Mouse (Mus musculus) regulatory T cell (primary cell): ENCODE results near the gene Gpatch8.

Source experiments
- in situ Hi-C: fragments of 300-600 bp; cut with MboI, MseI; formaldehyde crosslinking; loops from one replicate; pipeline ENCODE4 v1.15.1; 2025; ENCODE audit warnings: high pct_unique_total_duplicates

The Gpatch8 gene

DNA sequence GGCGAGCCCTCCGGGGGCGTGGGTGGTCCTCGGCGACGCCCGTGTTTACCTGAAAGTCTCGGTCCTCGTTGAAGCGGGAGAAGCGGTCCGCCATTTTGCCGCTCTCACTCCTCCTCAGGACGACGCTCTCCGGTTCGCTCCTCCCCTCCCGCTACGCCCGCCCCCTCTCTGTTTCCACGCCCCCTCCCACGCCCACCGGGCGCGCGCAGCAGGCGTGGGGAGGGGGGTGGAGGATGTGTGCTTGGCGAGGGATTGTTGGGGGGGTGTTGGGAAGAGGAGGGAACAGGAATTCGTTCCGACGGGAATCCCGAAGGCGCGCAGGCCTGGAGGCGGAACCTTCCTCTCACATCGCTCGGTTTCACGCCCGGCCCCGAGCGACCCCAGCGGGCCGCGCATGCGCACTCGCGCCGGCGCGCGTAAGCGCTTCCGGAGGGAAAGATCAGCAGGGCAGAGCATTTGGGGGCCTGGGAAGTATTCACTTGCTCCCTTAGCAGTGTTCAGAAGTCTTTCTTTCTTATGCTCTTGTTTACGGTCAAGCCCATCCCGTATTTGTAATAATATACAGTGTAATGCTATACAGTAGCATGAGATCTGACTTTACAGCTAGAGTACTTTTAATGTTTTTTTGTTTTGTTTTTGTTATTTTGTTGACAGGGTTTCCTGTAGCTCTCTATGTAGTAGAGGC lies at the start of gene Gpatch8:
Gpatch8 (minus strand) TSS at position 362 of the 685 bp plus-strand sequence.
- in situ Hi-C loops: no loop called here

DNA sequence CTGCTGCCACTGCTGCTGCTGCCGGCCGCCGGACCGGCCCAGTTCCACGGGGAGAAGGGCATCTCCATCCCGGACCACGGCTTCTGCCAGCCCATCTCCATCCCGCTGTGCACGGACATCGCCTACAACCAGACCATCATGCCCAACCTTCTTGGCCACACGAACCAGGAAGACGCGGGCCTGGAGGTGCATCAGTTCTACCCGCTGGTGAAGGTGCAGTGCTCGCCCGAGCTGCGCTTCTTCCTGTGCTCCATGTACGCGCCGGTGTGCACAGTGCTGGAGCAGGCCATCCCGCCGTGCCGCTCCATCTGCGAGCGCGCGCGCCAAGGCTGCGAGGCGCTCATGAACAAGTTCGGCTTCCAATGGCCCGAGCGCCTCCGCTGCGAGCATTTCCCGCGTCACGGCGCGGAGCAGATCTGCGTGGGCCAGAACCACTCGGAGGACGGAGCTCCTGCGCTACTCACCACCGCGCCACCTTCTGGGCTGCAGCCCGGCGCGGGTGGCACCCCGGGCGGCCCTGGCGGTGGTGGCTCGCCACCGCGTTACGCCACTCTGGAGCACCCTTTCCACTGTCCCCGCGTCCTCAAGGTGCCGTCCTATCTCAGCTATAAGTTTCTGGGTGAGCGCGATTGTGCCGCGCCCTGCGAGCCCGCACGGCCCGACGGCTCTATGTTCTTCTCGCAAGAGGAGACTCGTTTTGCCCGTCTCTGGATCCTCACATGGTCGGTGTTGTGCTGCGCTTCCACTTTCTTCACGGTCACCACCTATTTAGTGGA lies 48.8 kb upstream of the Gpatch8 start:
- in situ Hi-C loops: no loop called here

DNA sequence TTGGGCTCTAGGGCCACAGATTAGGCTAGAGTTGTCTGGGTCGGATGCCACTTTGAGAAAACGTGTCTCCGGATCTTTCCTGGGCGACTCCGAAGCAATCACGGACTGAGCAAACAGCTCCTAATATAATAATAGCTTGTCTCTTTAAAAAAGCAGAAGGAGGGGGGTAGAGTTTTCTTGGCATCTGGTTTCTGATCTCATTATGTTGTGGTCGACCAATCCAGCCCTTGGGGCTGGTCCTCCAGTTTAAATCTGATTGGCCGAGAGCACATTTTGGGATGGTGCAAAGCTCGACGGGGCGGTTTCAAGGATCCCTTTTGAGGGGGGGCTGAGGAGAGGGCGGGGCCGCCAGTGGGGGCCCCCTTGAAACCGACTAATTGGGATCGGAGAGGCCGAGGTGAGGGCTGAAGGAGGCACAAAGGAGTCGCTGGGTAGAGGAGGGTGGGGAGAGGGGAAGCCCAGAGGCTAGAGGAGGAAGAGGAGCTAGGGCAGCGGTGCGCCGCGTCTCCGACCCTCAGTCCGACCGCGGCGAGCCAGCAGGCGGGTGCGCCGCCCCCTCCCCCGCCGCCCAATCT lies 47.9 kb upstream of the Gpatch8 start, which contains the start of gene Fzd2:
Fzd2 (plus strand) TSS at position 387 of the 575 bp plus-strand sequence.
- in situ Hi-C loops: no loop called here

DNA sequence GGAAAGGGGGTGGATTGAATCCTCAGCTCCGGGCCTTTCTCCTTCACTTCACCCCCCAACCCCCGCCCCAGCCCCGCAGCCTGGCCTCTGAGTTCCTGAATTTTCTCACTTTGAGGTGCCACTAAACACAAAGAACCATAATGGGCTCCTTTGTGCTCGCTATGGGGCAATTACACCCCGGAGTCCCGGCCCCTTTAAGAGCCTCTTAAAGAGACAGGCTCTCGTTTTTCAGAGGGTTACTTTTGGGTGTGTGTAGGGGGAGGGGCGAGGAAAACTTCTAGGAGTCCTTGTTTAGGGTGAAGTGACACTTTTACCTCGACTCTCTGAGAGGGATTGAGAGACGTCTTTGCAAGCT lies 47.3 kb upstream of the Gpatch8 start:
- in situ Hi-C loops: no loop called here

DNA sequence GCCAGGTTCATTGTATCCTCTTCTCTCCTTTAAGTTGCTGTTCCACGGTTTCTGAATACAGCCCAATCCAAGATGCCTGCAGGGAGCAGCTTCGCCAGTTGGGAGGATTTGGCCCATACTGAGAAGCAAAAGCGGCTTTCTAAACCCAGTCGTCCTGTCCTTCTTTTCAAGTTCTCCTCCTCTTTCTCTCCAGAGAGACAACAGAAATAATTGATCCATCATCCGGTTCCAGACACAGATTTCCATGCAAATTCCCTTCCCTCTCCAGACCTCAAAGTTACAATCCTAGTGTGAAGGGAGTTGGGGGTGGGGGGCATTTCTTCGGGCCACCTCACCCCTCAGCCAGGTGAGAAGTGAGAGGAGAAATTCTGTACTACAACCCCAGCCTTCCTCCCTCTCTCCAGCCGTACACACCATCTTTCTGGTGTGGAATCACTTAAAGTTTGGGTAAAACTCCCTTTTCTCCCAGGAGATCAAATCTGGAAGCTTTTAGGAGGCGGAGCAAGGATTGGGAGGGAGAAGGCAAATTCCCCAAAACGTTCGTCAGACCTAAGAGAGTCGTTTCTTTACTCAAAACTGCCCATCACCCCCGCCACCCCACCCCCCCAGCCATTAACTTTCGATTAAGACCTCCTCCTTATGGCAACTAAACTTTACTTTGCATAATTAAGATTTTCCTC lies 46.8 kb upstream of the Gpatch8 start:
- in situ Hi-C loops: no loop called here

DNA sequence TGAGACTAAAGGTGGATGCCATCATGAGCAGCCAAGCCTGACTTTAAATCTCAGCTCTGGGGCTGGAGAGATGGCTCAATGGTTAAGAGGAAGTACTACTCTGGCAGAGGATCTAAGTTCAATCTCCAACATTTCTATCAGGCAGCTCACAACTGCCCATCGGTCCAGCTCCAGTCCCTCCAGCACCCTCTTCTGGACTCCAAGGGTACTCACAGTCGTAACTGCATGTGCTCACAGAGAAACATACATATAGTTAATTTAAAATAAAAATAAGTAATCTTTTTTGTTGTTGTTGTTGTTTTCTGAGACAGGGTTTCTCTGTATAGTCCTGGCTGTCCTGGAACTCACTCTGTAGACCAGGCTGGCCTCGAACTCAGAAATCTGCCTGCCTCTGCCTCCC lies 43.7 kb upstream of the Gpatch8 start:
- in situ Hi-C loops: no loop called here

DNA sequence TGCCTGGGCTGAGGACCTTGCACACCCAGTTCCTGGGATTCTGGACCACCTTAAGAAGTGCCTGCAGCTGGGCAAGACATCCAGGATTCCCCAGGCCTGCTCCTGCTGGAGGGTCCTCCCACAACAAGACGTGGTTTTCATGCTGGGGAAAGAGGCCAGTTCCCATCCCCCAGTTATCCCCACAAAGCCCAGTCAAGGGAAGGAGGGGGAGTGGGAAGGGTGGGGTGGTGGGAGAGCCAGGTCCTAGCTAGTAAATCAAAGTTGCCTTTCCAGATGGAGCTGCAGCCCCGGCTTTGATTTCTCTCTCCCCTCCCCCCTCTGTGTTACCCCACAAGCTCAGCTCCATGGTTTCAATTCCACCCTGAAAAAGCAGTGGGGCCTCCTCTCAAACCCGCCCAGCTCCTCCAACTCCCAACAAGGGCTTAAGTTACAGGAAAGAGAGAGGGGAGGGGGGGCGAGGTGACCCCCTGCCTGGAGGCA lies 39.2 kb upstream of the Gpatch8 start:
- in situ Hi-C loops: no loop called here

DNA sequence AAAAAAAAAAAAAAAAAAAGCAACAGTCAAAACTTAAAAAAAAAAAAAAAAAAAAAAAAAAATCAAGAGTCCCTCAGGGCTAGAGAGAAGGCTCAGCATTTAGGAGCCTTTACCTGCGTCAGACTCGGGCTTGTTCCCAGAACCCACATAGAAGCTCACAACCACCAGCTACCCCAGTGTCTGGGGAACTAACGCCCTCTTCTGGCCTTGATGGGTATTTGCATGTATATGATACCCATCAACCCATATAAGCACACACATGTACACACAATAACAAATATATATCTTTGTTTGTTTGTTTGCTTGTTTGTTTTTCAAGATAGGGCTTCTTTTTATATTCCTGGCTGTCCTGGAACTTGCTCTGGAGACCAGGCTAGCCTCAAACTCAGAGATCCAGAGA lies 31.4 kb upstream of the Gpatch8 start:
- in situ Hi-C loops: no loop called here

DNA sequence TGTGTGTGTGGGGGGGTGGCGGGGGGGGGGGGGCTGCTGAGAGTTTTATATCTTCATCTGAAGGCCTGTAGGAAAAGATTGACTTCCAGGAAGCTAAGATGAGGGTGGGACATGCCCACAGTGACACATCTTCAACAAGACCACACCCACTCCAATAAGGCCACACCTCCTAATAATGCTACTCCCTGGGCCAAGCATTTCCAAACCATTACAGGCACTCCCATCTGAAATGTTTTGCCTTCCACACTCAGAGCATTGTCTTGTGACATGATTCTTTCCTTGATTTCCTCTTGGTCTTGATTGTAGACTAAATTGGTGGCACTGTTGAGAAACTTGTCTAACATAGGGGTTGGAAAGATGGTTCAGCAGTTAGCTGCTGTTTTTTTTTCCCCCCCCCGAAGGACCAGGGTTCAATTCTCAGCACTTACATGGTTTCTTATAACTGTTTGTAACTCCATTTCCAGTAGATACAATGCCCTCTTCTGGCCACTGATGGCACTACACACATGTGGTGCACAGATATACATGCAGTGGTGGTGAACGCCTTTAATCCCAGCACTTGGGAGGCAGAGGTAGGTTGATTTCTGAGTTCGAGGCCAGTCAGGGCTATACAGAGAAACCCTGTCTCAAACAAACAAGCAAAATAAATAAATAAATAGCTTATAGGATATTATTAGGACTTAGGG lies 30.4 kb upstream of the Gpatch8 start:
- in situ Hi-C loops: no loop called here

DNA sequence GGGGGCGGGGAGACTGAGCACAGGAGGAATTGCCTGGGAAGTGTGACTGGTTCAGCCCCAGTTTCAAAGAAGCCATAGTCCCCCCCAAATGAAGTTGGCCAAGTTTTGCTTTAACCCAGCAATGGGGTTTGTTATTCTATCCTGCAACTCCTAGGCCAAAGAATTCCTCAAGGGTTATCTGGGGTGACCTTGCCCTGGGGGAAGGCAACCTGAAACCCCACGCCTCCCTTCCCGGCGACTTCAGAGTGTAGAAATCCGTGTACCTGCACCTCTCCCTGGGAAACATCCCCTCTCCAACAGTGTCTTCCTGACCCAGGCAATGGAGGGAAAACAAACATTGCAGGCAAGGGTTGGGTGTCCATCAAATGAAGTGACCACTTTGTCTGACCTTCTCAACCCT lies 26.5 kb upstream of the Gpatch8 start:
- in situ Hi-C loops: no loop called here

DNA sequence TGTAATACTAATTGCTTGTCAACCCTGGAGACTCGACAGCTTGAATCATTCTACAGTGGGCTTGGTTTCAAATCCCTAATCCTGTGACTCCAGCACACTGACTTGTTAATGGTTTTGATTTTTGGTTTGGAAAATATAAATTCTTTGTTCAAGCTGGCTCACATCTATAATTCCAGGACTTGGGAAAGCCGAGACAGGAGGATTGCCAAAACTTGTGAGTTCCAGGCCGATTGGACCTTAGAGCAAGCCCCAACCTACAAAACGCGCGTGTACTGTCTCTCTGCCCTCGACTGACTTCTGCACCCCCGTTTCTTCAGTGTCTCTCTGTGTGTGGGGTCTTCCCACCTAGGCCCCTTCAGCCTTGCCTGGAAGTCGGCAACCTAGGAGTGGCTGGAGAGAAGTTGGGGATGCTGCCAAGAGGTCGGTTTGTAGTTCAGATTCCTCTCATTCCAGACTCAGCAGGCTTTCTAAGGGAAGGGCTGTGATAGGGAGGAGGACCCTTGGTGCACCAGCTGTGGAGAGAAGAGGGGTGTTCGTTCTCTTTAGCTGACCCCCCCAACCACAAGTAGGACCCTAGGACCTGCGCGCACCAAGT lies 25.9 kb upstream of the Gpatch8 start:
- in situ Hi-C loops: no loop called here

DNA sequence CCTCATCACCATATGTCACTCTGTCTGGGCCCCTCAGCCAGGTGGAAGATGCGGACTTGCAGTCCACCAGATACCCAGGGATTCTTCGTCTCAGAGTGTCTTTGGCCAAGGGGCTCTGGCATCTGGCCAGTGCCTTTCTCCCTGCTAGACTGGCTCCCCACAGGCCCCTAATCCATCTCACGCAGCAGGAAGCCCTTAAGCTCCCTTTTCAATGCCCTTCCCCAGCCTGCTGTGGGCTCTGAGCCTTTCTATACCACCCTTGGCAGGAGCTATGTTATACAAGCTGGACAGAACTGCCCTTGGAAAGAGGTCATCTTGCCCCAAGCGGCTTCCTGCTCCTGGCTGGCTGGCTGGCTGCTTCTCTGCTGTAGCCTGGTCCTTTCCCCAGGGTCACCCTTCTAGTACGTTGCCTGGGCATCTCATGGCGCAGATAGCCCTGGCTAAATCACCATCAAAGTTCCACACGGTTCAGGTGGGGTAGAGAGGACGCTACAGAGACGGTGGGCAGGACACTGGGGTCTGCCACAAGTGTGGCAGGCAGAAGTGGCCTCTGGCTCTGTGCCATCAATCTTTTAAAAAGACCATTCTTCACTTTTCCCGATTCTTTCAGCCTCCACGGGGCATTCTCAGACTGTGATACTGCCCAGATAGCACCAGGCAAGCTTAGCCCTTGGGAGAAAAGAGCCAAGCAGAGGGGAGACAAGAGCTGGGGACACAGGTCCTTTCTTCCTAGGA lies 25.3 kb upstream of the Gpatch8 start:
- in situ Hi-C loops: no loop called here

DNA sequence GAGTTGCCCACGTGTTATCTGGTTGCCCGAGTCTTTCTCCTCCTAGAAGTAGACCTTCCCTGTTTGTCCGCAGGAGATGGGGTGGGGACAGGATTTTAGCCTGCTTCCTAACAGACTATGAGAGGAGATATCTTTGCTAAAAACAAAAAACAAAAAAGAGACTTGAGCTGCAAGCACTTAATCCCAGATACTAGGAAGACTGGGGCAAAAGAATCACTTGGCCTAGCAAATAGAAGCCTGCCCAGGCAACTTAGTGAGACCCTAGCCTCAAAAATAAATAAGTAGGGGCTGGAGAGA lies 23.8 kb upstream of the Gpatch8 start:
- in situ Hi-C loops: no loop called here

DNA sequence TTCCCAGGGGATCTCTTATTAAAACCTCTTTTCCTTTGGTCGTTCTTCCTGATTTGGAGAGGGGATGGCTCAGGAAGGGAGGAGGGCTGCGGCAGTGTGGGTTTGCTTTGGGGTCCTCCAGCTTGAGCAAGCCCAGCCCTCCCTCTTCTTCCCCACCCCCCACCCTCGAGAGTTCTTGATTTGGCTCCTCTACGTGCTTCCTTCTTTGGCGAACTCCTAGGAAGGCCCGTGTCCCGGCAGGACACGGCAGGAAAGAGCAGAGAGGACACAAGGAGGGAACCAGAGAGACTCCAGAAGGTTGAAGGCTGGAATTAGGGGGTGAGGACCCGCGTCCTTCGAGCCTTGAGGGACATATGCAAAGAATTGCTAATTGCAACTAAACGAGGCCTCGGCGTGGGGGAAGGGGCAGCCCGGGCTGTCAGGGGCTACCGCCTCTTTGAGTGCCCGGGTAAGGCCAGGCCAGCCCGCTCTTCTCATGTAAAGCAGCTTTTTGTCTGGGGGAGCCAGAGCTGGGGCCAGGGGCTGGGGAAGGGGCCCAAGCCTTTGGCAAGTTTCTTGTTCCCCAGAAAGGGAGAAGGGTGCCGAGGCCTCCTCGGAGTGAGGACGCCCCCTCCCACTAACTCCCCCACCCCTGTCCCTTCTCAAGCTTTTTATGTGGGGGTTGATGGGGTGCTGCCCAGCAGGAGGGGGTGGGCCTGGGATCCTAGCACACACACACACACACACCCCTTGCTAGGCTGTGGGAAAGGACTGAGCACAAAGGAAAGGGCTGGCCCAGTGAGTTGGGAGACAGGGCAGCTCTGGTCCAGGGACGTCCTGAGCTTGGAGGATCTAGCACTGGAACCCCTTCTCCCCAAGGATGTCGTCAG lies 23.2 kb upstream of the Gpatch8 start, which contains the start of gene Gm11627:
Gm11627 (minus strand) TSS at position 297 of the 869 bp plus-strand sequence.
- in situ Hi-C loops: no loop called here

DNA sequence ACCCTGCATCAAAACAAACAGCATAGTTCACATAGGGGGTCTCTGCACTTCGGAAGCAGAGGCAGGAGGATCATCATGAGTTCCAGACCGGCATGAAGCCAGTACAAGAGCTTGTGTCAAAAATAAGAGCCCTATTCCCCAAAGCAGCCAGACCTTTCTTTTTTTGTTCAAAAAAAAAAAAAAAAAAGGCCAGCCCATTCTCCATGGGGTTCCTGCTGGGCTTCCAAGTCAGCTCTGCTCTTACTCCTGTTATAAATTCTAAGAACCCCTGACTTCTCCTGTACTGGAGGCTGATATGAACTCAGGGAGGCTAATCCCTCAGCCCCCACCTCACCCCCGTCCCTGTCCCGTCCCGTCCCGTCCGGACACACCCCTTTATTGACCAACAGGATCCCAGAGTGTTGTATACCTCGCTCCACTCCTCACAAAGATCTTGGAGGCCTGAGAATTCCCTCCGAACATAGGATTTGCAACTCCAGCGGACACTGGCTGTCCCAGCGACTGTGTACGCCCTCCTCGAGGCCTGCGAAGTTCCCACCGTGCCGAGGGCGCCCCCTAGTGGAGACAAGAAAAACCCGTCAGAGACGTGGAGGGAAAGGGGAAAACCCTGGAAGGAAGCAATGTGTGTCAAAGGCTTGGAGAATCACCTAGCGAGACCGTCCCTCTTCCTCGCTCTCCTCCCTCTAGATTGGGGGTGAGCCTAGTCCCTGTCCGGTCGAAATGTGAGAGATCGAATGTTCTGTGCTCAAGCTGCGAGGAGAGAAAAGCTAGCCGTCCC lies 22.3 kb upstream of the Gpatch8 start:
- in situ Hi-C loops: no loop called here

DNA sequence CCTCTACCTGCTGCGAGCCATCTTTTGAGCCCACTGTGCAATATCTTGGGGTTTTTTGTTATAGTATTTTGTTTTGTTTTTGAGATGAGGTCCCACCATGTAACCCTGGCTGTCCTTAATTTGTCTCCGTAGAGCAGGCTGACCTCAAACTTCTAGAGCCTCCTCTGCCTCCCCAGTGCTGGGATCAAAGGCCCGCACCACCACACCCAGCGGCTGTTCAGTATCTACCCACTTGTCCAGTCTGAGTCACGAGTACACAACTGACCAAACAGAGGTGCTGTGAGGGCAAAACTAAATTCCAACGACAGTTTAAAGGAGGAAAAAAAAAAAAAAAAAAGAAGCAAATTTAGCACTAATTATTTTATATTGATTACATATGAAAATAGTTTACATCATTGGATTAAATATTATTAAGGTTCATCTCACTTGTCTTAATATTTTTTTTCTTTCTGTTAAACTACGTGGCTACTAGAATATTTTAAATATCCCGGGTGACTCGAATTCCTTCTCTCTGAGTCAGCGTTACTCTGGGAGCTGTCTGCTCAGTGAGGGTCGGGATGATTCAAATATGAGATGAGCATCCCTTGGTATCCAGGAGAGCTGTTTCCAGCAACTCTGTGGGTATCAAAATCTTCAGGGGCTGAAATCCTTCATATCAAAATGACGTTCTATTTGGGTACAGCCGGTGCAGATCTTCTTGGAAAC lies 20.0 kb upstream of the Gpatch8 start:
- in situ Hi-C loops: no loop called here

DNA sequence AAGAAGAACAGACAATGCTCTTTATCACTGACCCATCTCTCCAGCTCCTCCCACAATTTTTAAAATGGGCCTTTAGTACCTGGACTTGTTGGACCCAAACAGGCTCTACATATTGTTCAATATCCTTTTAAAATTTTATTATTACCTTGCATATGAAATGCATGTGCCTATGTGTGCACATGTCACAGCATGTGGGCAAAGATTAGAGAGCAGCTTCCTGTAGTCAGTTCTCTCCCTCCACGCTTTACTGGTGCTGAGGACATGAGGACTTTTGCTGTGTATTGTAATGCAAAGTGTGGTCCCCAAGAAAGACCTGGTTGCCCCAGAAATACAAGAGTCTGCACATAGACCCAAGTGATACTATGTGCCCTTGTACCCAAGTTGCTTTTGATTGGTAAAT lies 18.8 kb upstream of the Gpatch8 start:
- in situ Hi-C loops: no loop called here
